Mouse (Mus musculus) duodenum, adult 2 months (tissue): Measurements from ENCODE around the gene Tmeff1. TPM values are rescaled to one million over a fixed set of nuclear protein-coding genes. Genes with fewer than 3 reads are reported as not detected.

ENCODE experiments used
- polyA plus RNA-seq: library from polyadenylated mRNA; depleted of rRNA; stranded (reverse); fragments of >200 nt; gene quantifications from 2 replicates; pipeline ENCODE4 v1.2.3, GENCODE M21; 2012; ENCODE audit warnings: low replicate concordance; rRNA removed

The Tmeff1 gene
- polyA plus RNA-seq = 1.1 and 2.0 TPM in 2 replicates

DNA sequence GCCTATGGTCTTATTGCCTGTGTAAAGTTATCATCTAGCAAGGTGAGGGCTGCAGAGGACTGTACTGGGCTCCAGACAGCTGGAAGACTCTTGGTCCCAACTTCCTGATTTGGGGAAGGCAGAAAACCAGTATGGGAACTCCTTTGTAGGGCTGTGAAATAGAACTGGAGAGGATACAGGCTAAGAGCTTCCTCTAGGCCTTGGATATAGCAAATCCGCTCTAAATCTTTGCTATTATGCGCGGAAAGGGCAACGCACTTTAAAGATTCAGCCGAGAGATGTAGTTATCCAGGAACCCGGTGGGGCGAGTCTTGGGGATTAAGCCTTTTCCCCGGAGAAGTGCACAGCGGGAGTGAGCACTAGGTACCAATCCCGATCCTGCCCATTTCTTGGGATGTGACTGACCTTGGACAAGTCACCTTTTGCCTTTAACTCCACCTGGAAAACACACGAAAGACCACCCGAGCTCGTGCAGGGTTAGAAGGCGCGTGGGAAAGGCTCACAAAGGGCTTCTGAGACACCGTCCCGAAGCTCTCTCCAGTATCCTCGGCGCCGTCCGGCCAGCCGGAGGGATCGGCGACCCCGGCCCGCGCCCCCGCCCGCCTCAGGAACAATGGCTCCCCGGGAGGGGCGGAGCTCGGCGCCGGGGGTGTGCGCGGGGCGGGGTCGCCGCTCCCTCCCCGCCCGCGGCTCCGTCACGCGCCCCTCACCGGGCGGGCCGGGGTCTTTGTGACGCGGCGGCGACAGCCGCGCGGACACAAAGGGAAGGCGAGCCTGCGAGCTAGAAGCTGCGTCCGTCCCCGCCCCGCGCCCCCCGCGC lies at the start of gene Tmeff1:
TSS of gene Tmeff1 (plus strand) at position 754 of the 820 bp plus-strand sequence.

DNA sequence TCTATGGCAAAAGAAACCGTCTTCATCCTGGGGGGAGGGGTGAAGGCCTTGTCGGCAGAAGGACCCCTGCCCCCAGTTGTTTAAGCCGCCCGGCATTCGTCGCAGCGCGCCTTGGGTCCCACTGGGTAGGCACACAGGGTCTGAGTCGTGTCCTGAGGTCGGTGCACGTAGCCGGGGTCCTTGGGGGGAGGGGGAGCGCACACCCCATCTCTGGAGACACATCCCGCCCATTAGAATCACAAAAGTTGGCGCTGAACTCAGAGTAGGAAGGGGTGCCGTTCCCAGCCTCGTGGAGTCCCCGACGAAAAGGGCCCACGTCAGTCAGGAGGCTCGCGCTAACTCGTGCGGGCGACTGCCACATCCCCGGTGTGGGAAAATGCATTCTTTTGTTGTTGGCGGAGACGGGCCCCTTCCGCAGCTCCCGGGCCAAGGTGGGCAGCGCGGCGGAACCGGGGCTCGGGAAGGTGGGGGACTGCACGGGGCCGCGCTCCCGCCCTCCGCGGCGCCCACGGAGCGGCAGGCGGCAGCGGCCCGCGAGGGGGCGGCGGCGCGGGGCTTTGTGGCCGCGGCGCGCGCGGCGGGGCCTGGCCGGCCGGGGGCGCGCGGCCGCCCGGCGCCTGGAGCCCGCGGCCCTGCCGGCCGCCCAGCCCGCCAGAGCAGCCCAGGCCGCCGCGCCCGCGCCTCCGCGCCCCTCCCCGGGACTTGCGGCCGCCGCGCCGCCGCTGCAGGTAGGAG lies 45.0 kb upstream of the Tmeff1 start, which contains the start of gene Msantd3:
TSS of gene Msantd3 (plus strand) at position 95 of the 735 bp plus-strand sequence.

DNA sequence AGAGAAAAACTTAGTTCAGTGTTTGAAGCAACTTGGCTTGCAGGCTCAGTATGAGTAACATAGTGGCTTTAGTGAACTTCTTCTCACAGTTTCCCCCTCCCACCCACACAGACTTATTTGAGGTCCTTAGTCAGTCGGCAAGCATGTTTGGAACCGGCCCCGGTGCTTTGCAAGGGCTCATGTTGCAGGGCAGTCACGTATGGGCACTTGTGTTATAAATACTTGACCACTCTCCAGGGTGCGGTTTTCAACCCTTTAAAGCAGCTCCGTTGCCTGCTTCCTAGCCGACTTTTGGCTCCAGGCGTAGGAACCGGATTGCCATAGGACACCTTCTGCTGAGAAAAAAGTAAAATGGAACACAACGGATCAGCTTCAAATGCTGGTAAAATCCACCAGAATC lies 78.3 kb downstream of the Tmeff1 start, which contains the start of gene Cavin4:
TSS of gene Cavin4 (plus strand) at position 244 of the 400 bp plus-strand sequence.

Other genes with a start within 250 kb of the Tmeff1 start
- 1.2 and 2.2 TPM in 2 replicates for gene Tex10, start 111.7 kb upstream of the Tmeff1 start, polyA plus RNA-seq
- 0.51 and 0.71 TPM in 2 replicates for gene Msantd3, start 45.2 kb upstream of the Tmeff1 start, polyA plus RNA-seq
- gene Cavin4, start 78.3 kb downstream of the Tmeff1 start, polyA plus RNA-seq = not detected in 2 replicates